Mouse (Mus musculus) liver, embryonic 14.5 days (tissue): Measurements from ENCODE around the gene Inpp5b.

Experiments
- CTCF ChIP-seq: IDR thresholded peaks from 2 replicates; pipeline ENCODE4 v1.5.1; 2016; ENCODE audit warnings: antibody characterized with exemption, low read depth, control low read depth
- EP300 ChIP-seq: IDR thresholded peaks from 2 replicates; pipeline ENCODE4 v1.6.1; 2016; ENCODE audit warnings: antibody characterized with exemption, low read depth

DNA sequence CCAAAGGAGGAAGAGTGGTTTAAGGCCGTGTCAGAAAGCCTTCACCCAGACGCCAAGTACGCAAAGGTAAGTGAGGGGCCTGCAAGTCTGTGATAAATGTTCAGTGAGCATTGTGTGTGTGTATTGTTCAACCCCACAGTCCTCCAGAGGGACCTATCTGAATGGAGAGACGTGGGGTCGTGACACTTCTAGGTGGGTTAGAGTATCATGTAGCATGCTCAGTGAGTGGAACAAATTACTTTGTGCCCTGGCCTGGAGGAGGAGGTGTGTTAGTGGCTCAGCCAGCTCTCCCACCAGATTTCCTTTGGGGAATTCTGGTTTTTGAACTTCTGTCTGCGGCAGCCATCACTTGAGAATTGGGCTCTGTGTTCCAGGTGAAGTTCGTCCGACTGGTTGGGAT is 42.3 kb downstream of the Inpp5b start:
- TF ChIP-seq CTCF (no peak), EP300 (no peak)
